Mouse (Mus musculus) lung, postnatal 14 days (tissue): Measurements from ENCODE around the gene Cacna1f.
A peak's percentile ranks its signal among the peaks of the same experiment; 100 is the strongest.

Source experiments
- DNase-seq: peaks from one replicate; pipeline ENCODE4 v3.0.0; 2021

Gene Cacna1f

DNA sequence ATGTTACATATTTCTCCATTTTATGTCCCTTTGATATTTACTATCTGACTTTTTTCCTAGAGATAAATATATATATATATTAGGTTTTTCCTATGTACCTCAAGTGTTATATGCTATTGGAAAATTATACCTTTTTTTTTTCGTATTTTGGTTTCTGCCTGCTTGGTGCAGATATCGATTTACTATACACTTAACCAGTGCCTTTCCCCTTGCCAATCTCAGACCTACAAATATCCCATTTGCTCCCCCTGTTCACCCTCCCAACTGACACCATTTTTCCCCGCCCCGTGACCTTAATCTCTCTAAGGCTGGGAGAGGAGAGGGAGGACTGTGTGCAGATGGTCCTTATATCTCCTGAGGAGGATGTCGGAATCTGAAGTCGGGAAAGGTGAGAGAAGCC lies at the start of gene Cacna1f:
Gene Cacna1f (plus strand): TSS at position 301 of the 400 bp plus-strand sequence.
- DNase-seq = no peak

DNA sequence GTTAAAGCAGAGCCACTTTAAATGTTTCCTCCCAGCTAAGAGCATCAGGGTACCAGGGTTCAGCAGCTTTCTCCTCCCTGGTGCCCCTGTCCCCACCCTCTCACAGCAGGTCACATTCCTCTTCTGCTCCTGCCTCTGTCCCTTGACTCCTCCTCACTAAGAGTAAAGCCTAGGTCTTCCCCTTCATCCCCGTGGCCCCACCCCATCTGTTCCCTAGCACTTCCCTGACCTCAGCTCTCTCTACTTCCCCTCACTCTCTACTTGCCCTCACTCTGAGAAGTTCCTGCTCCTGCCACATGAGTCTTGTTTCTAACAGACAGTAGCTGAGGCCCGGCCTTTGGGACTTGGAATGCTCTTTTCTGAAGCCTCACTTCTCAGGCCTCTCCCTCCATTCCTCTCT lies 43.8 kb upstream of the Cacna1f start:
- DNase-seq = no peak

DNA sequence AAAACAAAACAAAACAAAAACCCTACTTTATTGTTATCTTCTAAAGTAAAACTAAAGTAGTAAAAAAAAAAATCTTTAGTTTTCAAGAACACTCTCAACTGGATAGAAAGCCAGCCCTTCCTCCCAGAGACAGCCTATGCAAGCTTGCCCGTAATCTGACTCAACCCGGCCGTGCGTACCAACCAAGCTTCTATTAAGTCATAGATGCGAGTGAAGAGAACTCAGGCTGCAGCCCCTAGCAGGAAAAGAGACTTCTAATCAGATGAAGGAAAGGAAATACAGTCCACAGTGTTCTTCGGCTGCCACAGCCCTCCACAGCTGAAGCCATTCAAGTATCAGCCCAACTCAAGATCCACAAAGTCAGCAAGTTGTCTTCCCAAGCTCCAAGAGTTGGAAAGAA lies 40.5 kb upstream of the Cacna1f start:
- DNase-seq = no peak

DNA sequence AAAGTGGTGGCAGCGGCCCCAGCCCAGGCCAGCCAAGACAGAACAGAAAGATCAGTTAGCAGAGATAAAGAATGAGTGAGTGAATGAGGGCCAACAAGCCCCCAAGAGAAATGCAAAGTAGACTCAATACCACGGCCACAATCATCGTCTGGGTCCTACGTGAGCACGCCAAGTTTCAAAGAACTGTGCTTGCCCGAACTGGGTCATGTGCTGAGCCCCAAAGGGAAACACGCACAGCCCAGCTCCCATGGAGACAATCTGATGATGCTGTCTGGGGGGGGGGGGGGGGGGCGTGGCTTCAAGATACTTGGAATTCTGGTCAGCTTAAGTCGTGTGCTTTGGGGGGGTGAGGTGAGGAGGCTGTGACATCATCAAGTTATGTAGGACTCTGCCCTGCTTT lies 39.4 kb upstream of the Cacna1f start:
- no peak for DNase-seq

DNA sequence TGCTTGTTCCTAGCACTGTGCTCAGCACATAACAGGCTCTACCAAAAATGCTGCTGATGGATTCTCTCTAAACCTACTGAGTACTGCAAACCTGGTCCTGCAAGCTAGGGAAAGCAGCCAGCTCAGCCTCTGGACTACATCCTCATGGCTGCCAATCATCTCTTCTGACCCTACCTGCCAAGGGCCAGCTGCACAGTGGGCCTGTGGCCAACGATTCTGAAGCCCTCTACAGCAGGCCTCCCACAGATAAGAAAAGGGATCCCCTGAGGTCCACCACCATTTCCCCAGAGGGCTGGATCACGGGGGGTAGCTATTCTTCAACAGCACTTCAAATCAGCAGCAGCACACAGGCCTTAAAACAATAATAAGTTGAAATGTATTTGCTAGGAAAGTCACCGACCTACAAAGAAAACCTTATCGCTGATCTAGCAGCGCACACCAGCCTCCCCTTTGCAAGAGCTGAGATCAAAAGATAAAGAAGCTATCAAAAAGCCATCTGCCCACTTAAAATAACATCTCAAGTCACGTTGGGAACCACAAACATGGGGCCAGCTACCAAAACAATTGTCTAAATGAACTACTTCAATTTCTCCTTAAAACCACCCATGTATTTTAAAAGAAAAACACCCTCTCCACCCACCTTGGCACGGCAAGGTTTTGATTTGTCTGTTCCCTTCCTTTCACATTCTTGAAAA lies 36.3 kb upstream of the Cacna1f start:
- no peak for DNase-seq

DNA sequence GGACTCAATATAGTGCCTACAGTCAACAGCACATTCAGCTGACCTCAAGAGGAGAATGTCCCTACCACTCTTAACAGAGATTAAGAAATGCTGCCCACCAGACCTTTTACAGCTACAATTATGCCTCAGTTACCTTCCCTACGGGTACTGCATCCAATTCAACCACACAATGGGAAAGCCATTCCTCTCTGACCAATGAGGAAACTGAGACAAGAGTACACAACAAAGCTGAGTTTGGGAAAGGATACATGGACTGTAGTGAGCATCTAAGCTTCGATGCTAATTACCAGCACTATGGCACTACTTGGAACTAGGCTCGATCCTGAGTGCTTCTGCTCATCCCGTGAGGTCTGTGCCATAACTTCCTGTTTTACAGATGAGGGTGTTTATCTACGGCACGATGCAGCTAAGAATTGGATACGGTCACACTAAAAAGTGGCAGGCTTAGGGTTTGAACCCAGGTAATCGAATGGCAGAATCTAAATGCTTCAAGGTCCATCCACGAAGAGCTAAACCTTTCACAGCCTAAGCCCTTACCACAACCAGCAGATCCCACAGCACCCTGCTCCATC lies 35.2 kb upstream of the Cacna1f start:
- no peak for DNase-seq

DNA sequence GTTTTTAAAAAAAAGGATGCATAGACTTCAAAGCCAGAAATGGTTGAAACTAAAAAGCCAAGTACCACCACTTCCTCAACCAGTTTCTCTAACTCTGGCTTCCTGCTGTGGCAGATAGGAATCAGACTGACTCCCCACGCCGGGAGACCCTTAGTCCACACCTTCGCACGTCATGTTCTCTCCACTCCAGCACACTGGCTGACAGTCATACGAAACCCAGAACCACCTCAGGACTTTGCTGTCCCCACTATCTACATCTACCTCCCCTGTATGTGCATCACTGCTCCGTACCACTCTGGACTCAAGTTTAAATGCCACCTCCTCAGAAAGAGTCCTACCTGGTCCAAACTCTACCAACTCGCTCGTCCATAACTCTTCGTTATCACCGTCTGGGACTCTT lies 34.4 kb upstream of the Cacna1f start:
- DNase-seq = no peak

DNA sequence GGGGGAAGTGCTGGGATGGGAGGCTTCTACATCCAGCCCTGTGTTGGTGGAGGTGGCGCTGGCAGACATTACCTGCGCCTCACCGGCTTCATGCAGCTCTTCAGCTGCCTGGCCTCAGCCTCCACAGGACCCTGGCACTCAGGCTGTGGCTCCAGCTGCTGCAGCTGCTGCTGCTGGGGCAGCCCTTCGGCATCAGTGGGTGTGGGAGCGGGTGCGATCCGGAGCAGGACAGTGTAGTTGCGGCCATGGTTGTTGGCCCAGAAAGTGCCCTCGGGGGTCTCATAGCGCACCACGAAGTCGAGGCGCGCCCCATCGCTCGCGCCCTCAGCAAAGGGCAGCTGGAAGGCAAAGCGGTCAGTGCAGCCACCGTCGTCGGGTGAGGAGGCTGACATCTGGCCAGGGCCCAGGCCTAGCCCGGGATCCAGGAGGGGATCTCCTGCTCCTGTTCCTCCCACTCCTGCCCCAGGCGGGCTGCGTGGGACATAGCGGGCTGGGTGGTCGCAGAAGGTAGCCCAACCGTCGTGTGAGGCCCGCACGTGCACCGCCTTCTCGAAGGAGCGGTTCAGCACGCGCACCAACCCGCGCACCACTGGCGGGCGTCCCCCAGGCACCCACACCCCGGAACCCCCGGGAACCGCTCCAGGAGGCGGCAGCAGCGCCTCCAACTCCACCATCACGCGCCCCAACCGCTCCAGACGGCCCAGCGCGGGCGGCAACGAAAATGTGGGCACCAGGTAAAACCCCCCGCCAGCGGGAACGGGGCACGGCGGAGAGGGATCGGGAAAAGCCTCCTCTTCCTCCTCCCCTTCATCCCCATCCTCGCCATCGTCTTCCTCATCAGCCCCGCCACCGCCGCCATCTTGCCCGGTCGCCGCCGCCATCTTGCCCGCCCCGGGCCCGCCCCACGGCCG lies 33.5 kb upstream of the Cacna1f start, which contains the start of gene Foxp3:
Gene Foxp3 (plus strand): TSS at position 469 of the 911 bp plus-strand sequence.
- DNase-seq = no peak

DNA sequence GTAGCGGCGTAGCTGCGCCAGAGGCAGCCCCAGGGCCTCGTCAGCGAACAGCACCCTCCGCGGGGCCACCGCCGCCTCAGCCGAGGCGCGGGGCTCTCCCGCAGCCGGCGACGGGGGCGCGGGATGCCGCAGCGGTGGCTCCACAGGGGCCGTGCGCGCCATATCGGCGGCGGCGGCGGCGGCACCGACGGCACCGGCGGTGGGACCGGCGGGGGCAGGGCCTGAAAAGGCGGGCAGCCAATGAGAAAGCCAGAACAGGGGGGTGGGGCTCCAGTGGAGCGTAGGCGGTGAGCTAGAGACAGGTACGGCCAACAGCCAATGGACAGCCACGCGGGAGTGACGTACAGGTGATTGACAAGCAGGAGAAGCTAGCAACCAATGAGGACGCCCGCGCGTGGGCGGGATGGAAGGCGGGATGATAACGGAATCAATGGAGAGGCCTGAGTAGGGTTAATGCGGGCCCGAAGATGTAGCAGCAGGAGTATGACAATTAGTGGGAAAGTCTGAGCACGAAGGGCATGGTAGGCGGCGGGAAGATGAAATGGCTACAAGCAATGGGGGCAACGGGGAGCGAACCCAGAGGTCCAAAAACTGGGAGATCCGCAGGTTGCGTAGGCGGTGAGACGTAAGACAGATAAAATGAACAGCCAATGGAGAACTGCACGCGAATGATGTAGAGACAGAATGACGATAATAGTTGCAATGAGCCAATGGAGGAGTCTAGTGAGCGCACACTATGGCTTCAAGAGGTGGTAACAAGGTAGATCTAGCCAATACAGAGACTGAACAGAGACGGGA lies 32.6 kb upstream of the Cacna1f start, which contains the start of gene Ppp1r3f:
Gene Ppp1r3f (minus strand): TSS at position 197 of the 798 bp plus-strand sequence.
- DNase-seq = peak; percentile 91

DNA sequence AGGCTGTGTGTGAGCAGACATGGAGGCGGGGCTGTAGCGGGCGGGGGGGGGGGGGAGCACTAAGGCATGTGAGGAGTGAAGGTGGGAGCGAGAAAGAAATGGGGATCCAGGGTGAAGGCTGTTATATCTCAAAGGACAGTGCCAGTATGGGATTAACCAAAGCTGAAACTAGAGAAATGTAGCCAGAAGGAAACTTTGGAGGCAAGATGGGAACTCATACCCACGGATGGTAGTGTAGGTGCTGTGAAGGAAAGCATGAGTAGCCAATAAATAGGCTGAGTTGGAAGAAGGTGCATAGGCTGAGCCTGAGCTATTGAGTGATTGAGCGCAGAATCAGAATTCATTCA lies 32.0 kb upstream of the Cacna1f start:
- DNase-seq = no peak

DNA sequence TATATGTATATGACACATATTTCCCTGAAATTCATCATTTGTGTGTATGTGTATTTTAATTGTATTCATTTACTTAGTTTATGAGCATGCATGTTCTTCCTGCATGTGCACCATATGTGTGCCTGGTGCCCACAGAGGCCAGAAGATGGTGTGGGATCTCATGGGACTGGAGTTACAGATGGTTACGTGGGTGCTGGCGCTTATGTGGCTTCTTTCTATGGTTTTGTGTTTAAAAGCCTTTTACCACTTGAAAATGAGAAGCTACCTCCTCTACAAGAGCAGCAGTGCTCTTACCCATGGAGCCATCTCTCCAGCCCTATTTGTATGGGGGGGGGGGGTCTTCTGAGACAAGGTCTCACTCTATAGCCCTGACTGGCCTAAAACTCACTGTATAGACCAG lies 25.7 kb upstream of the Cacna1f start:
- DNase-seq = no peak

DNA sequence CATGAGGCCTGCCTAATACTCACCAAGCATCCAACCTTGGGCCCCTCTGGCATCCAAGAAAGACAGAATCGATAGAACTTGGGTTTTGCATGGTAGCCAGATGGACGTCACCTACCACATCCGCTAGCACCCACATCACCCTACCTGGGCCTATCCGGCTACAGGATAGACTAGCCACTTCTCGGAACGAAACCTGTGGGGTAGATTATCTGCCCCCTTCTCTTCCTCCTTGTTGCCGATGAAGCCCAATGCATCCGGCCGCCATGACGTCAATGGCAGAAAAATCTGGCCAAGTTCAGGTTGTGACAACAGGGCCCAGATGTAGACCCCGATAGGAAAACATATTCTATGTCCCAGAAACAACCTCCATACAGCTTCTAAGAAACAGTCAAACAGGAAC lies 23.0 kb upstream of the Cacna1f start:
- DNase-seq = no peak

DNA sequence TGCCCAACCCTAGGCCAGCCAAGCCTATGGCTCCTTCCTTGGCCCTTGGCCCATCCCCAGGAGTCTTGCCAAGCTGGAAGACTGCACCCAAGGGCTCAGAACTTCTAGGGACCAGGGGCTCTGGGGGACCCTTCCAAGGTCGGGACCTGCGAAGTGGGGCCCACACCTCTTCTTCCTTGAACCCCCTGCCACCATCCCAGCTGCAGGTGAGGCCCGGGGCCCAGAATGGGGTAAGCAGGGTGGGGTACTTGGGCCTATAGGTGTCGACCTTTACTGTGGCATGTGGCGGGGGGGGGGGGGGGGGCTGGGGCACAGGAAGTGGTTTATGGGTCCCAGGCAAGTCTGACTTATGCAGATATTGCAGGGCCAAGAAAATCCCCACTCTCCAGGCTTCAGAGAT lies 20.5 kb upstream of the Cacna1f start:
- no peak for DNase-seq

DNA sequence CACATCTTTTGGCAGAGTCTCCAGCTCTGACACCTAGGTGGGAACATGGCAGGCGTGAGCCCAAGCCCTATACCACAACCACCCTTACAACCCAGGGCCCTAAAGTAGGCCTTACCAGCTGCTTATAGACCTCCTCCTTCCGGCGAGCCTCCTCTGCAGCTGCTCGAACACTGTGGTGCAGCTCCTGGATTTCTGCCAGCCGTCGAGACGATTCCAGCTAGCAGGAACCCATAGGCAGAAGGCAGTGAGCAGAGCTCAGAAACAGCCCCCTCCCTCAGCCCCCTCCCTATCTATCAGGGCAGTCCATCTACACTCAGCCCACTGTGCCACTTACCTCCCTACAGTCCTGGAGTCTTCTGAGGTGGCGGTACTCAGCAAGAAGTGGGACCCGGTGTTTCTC lies 11.5 kb upstream of the Cacna1f start:
- no peak for DNase-seq

DNA sequence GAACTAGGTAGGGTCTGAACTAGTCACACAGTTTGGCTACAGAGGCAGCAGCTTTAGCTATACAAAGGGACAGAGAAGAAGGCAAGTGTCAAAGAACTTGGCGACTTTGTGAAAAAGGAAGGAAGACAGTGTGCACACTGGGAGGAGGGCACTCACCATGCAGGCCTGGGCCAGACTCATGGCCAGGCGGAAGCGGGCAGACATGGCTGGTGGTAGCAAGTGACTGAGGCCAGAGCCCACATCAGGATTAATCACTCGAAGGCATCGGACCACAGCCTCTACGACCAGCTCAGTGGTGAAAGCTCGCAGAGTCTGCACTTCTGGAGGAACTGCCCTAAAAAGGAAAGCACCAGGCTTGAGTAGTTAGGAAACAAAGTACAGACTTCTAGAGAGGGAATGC lies 2.9 kb upstream of the Cacna1f start:
- no peak for DNase-seq

DNA sequence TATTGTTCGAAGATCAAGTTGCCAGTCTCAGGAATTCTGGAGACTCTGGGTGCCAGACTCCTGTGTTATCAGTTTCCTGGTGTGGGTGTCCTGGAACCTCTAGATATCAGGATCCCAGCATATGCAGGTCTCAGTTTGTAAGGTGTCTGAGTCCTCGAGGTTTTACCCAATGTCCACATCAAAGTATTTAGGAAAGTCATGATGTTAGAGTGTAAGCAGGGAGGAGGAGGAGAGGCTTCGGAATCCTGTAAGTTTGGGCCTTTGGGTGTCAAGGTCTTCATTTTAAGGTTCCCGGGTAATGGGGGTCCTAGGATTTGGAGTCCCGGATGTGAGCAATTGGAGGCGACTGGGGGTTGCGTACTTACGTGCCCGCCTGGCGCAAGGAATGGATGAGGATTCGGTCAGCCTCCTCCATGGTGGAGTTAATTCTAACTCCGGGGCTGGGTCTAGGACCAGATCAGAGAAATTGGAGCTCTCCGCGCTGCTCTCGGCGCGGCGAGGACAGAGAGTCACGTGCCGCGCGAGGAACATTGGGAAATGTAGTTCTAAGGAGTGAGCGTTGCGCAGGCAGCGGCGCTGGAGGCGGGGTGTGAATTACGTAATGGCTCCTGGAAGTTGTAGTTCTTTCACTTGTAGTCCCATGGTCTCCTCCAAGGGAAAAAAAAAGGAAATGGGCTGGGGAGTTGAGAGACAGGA lies 1.9 kb upstream of the Cacna1f start, which contains the start of gene Ccdc22:
Gene Ccdc22 (minus strand): TSS at position 639 of the 696 bp plus-strand sequence.
- DNase-seq = peak; percentile 82

DNA sequence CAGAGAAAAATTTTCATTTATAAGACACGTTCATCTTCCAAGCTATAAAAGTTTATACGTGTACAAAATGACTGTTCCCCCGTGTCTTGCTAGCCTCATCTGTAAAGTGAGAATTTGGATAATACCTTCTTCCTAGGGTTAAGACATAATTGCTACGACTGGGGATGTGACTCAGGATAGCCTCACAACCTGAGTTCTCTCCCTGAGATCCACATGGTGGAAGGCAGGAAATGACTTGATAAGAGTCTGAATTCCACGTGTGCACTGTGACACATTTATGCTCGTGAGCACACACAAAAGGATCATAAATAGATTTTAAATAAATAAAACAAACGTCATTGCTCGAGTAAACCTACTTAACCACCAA lies 1.3 kb upstream of the Cacna1f start:
- no peak for DNase-seq

DNA sequence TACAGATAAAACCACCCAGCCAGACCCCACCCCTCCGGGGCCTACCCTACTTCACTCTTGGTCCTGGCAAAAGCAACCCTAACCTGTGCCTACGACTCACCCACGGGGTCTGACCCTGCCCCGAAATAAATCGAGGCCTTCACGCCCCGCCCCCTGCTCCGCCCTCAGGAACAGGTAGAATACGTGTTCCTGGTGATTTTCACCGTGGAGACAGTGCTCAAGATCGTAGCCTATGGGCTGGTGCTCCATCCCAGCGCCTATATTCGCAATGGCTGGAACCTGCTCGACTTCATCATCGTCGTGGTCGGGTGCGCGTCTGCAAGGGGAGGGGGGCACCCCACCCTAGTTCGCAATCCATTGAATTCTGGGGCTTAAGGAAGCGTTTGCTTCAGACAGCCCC lies 3.2 kb downstream of the Cacna1f start:
- DNase-seq = no peak

DNA sequence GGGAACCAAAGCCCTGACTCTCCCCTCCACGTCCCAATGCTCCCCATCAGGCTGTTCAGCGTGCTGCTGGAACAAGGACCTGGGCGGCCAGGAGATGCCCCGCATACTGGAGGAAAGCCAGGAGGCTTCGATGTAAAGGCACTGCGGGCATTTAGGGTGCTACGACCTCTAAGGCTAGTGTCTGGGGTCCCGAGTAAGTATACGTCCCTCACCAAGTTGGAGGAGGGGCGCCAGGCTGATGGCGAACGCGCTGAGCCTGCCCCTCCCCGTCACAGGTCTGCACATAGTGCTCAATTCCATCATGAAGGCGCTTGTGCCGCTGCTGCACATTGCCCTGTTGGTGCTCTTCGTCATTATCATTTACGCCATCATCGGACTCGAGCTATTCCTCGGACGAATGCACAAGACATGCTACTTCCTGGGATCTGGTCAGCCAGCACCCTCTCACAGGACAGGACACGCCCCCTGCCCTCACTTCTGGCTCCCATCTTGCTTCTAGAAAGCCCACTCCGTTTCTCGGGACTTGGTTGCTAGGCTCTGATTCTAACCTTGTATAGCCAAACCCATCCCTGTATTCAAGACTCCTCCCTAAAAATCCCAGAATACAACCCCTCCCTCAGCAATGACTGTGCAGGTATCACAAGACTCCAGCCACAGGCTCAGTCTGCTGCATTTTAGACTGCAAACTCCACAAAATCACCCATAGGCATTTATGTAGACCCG lies 3.8 kb downstream of the Cacna1f start:
- no peak for DNase-seq

DNA sequence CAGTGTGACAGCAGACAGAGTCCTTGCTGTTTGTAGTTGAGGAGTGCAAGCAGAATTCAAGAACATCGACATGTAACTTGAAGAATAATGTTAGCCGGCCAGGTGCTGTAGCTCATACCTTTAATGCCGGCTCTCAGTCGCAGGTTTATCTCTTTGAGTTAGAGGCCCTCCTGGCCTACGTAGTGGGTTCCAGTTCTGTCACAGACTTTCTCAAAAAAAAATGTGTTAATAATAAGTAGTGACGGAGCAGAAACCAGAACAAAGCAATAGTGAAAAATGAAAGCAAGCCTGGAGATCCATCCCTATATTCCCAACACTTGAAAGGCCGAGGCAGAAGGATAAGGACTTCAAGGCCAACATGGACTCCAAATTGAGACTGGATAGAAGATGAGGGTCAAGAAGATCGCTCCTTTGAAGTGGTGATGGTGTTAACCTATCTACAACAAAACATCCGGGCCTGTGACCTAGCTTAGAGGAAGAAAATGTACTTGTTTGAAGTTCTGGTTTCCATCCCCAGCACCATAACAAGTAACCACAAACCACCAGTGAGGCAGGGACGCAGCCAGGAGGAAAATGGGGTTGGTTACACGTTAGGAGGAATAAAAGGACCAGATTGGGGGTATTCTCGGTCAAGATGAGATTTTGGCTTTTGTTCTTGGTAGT lies 11.1 kb downstream of the Cacna1f start:
- DNase-seq = no peak

DNA sequence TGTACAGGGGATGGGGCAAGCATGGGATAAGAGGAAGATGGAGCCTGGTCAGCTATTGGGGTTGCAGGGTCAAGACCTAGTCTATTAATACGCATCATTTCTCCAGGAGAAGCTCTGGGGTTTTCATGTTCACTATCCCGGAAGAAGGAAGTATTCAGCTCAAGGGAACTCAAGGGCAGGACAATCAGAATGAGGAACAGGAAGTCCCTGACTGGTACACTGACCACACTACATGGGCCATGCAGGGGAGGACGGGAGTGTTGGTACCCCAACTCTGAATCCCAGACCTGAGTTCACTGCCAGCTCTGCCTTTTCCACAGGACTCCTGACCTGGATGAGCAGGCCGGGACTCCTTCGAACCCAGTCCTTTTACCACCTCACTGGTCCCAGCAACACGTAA lies 25.7 kb downstream of the Cacna1f start:
- no peak for DNase-seq
